Mouse (Mus musculus) hematopoietic multipotent progenitor cell, adult 10-12 weeks (in vitro differentiated cells): Measurements from ENCODE around the gene Bcl11b. TPM values are rescaled to one million over a fixed set of nuclear protein-coding genes. Genes with fewer than 3 reads are reported as not detected.

Source experiments
- polyA plus RNA-seq: library from polyadenylated mRNA; stranded (reverse); fragments of >175 nt; gene quantifications from 2 replicates; pipeline ENCODE4 v1.2.3, GENCODE M21; 2012; ENCODE audit warnings: low replicate concordance

Gene Bcl11b
- 79.6 and 191 TPM in 2 replicates for polyA plus RNA-seq

DNA sequence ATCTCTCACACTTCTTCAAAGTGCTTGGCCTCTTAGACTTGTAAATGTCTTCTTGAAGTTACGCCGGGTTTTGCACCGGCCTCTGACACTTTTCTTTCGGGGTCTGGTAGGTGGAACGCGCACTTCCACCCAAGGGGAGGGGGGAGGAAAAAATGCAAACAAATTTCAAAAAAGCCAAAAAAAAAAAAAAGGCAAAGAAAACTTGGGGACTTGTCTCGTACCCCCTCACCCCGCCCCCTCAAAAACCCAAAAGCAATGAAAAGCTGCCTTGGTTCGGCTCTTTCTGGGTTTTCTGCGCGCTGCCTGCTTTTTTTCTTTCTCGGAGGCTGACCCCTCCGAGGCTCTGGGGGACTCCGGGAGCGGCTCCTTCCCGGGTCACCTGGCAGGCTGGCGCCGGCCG is at the start of gene Bcl11b:
Gene Bcl11b, minus strand, starts transcription at position 120 of the 400 bp plus-strand sequence.

Other genes with a start within 250 kb of the Bcl11b start
- 7.9 and 11.8 TPM in 2 replicates for gene Setd3, start 175.7 kb upstream of the Bcl11b start, polyA plus RNA-seq
- gene Ccnk, start 176.0 kb upstream of the Bcl11b start, polyA plus RNA-seq: 79.9 and 111 TPM in 2 replicates